Mouse (Mus musculus) heart, adult 2 months (tissue): ENCODE measurements around the gene Ttc19. TPM values are rescaled to one million over a fixed set of nuclear protein-coding genes. Genes with fewer than 3 reads are reported as not detected.

Source experiments
- DNase-seq, 2 experiments: peaks; one replicate each; pipeline ENCODE4 v3.0.0; 2021
- H3K27ac ChIP-seq: fragments of 200-600 bp; 2 replicates; pipeline ENCODE4 v1.8.1; 2022
- H3K27me3 ChIP-seq: fragments of 200-500 bp; 2 replicates; pipeline ENCODE4 v1.6.1; 2012; ENCODE audit warnings: mild to moderate bottlenecking, low read length, inconsistent platforms, mixed read lengths; ENCODE audit not compliant: control insufficient read depth, insufficient read depth
- H3K36me3 ChIP-seq: fragments of 200-500 bp; 2 replicates; pipeline ENCODE4 v1.6.1; 2012; ENCODE audit warnings: low read length, inconsistent platforms; ENCODE audit not compliant: control insufficient read depth, insufficient read depth
- H3K4me1 ChIP-seq: fragments of 200-500 bp; 2 replicates; pipeline ENCODE4 v1.6.1; 2011; ENCODE audit warnings: low read length; ENCODE audit not compliant: control insufficient read depth, insufficient read depth
- H3K4me3 ChIP-seq: fragments of 200-600 bp; 2 replicates; pipeline ENCODE4 v1.8.1; 2022
- H3K79me2 ChIP-seq: fragments of 200-500 bp; replicated peaks from 2 replicates; pipeline ENCODE4 v1.6.1; 2012; ENCODE audit warnings: mild to moderate bottlenecking, inconsistent platforms, low read length, moderate library complexity, mixed read lengths; ENCODE audit not compliant: control insufficient read depth, insufficient read depth
- H3K9ac ChIP-seq: fragments of 200-500 bp; 2 replicates; pipeline ENCODE4 v1.6.1; 2012; ENCODE audit warnings: low read depth, mild to moderate bottlenecking, control low read depth, inconsistent platforms, low read length, mixed read lengths
- CTCF ChIP-seq: fragments of 200-600 bp; IDR thresholded peaks from 2 replicates; pipeline ENCODE4 v1.8.1; 2022; ENCODE audit warnings: antibody characterized with exemption, mild to moderate bottlenecking, moderate library complexity
- EP300 ChIP-seq: fragments of 200-500 bp; IDR thresholded peaks from 2 replicates; pipeline ENCODE4 v1.6.1; 2011; ENCODE audit warnings: low read depth, low read length, control low read depth; ENCODE audit not compliant: insufficient read depth
- POLR2A ChIP-seq: fragments of 200-500 bp; IDR thresholded peaks from 2 replicates; pipeline ENCODE4 v1.6.1; 2011; ENCODE audit warnings: mild to moderate bottlenecking, low read depth, low read length, control low read depth; ENCODE audit not compliant: insufficient read depth
- WGBS: fragments of 180-500 bp; shearing (Covaris S2); methylation state at CpG from one replicate; pipeline ENCODE4 v1.1.7; 2018; 5-methylcytosine and 5-hydroxymethylcytosine counted together
- intact Hi-C: fragments of 180-260 bp; cut with DNase I; formaldehyde crosslinking; loops from one replicate; pipeline ENCODE4 v1.15.1; 2025
- polyA plus RNA-seq: library from polyadenylated mRNA; depleted of rRNA; stranded (reverse); fragments of >200 nt; gene quantifications from 2 replicates; pipeline ENCODE4 v1.2.3, GENCODE M21; 2012
- total RNA-seq, 2 experiments: library from RNA; stranded (reverse); gene quantifications; 2 replicates each; pipeline ENCODE4 v1.2.3; 2021

Ttc19 gene
- total and polyA plus RNA-seq, 3 experiments = 13.7 to 43.5 (median 39.9) TPM

- WGBS = 65% methylated on average over 3 of the region's 3 CpGs
- Histone ChIP-seq H3K79me2 (no peaks in the 10 kb centered on the region), H3K4me1 (no peaks in the 10 kb centered on the region), H3K36me3 (peaks cover 9% of the 10 kb centered on the region), H3K27me3 (no peaks in the 10 kb centered on the region), H3K9ac (no peak overlapping the region), H3K4me3 (no peak overlapping the region), H3K27ac (no peak overlapping the region)
- intact Hi-C loops = no loop called here
- no peak for DNase-seq
- TF ChIP-seq CTCF = no peak
- TF ChIP-seq POLR2A = no peak
- TF ChIP-seq EP300 = no peak
Observed at GRCm38 (mm10) chr11:62323659-62324058, 42.4 kb downstream of the Ttc19 start.

GRCm38 (mm10) chr11:62331141-62331540 lies 49.9 kb downstream of the Ttc19 start:
- Histone ChIP-seq H3K79me2 (no peaks in the 10 kb centered on the region), H3K9ac (no peak overlapping the region), H3K4me1 (no peaks in the 10 kb centered on the region), H3K4me3 (no peak overlapping the region), H3K27me3 (no peaks in the 10 kb centered on the region), H3K27ac (no peak overlapping the region), H3K36me3 (peaks cover 3% of the 10 kb centered on the region)
- no peak for TF ChIP-seq POLR2A
- TF ChIP-seq CTCF = no peak
- TF ChIP-seq EP300 = no peak
- no peak for DNase-seq
- intact Hi-C loops = no loop called here
- 78% methylated on average over 5 of the region's 5 CpGs for WGBS

- Histone ChIP-seq H3K27ac (no peak overlapping the region), H3K4me1 (no peaks in the 10 kb centered on the region), H3K4me3 (no peak overlapping the region), H3K79me2 (no peaks in the 10 kb centered on the region), H3K27me3 (no peaks in the 10 kb centered on the region), H3K36me3 (peaks cover 2% of the 10 kb centered on the region), H3K9ac (no peak overlapping the region)
- WGBS = 75% methylated on average over 4 of the region's 4 CpGs
- TF ChIP-seq CTCF (no peak), POLR2A (no peak)
- no peak for DNase-seq
- intact Hi-C loops = no loop called here
Observed at GRCm38 (mm10) chr11:62332228-62332627, 51.0 kb downstream of the Ttc19 start.

- H3K79me2 ChIP-seq = no peaks in the 10 kb centered on the region
- no peak overlapping the region for H3K9ac ChIP-seq
- H3K4me1 ChIP-seq = no peaks in the 10 kb centered on the region
- WGBS = 92% methylated on average over 13 of the region's 13 CpGs
- no peak for DNase-seq
- intact Hi-C loops = no loop called here
- TF ChIP-seq CTCF (no peak), EP300 (no peak), POLR2A (no peak)
- H3K27me3 ChIP-seq = no peaks in the 10 kb centered on the region
- H3K4me3 ChIP-seq = no peak overlapping the region
- H3K27ac ChIP-seq = no peak overlapping the region
- no peaks in the 10 kb centered on the region; the same call in 1 of the 2 replicates for H3K36me3 ChIP-seq
Observed at GRCm38 (mm10) chr11:62343002-62343401, 61.7 kb downstream of the Ttc19 start.

- Histone ChIP-seq H3K36me3 (peaks cover 8% of the 10 kb centered on the region), H3K79me2 (no peaks in the 10 kb centered on the region), H3K27me3 (no peaks in the 10 kb centered on the region), H3K4me3 (no peak overlapping the region), H3K9ac (no peak overlapping the region), H3K4me1 (no peaks in the 10 kb centered on the region), H3K27ac (no peak overlapping the region)
- intact Hi-C loops = no loop called here
- 75% methylated on average over 4 of the region's 4 CpGs for WGBS
- TF ChIP-seq POLR2A = no peak
- no peak for TF ChIP-seq EP300
- no peak for TF ChIP-seq CTCF
- DNase-seq = no peak
Observed at GRCm38 (mm10) chr11:62351948-62352347, 70.7 kb downstream of the Ttc19 start.

GRCm38 (mm10) chr11:62355216-62355615 lies 73.9 kb downstream of the Ttc19 start:
- Histone ChIP-seq H3K36me3 (peaks cover 9% of the 10 kb centered on the region), H3K79me2 (no peaks in the 10 kb centered on the region), H3K9ac (no peak overlapping the region), H3K27me3 (no peaks in the 10 kb centered on the region), H3K4me3 (no peak overlapping the region), H3K4me1 (no peaks in the 10 kb centered on the region), H3K27ac (no peak overlapping the region)
- no peak for DNase-seq
- intact Hi-C loops = no loop called here
- TF ChIP-seq CTCF = no peak
- TF ChIP-seq POLR2A = no peak
- TF ChIP-seq EP300 = no peak
- 88% methylated on average over 2 of the region's 2 CpGs for WGBS
